Mouse (Mus musculus) telencephalon, adult 2 months (tissue): Measurements from ENCODE around the gene Chuk.

ENCODE experiments used
- DNase-seq: peaks from one replicate; pipeline ENCODE4 v3.0.0-alpha.2; 2011; ENCODE audit warnings: low read depth, low spot score

Chuk gene

GRCm38 (mm10) chr19:44042121-44042520 is 65.2 kb downstream of the Chuk start:
- DNase-seq: no peak

GRCm38 (mm10) chr19:44033396-44033795 is 73.9 kb downstream of the Chuk start:
- DNase-seq: no peak

- no peak for DNase-seq
Observed at GRCm38 (mm10) chr19:44032046-44032744, 75.1 kb downstream of the Chuk start.

- no peak for DNase-seq
Observed at GRCm38 (mm10) chr19:44030024-44030423, 77.3 kb downstream of the Chuk start.

GRCm38 (mm10) chr19:44028972-44029371 is 78.3 kb downstream of the Chuk start, which contains the start of gene Cyp2c23:
Gene Cyp2c23 (minus strand): TSS chr19:44029208.
- DNase-seq: no peak

GRCm38 (mm10) chr19:44026956-44027530 is 80.2 kb downstream of the Chuk start:
- DNase-seq: no peak

GRCm38 (mm10) chr19:44024921-44025585 is 82.2 kb downstream of the Chuk start:
- no peak for DNase-seq
